Mouse (Mus musculus): ENCODE results near the gene Rrp9.

GRCm38 (mm10) chr9:106442680-106443079 is 33.1 kb upstream of the Rrp9 start:
- TF ChIP-seq POLR2A (IDR thresholded peaks at IDR 0.05; ENCODE audit: control insufficient read depth in 1 of 2, insufficient read depth in 1 of 2, low read depth in 1 of 2, low read length in 2 of 2, poor library complexity in 1 of 2): no peak
- TF ChIP-seq CHD1 (IDR thresholded peaks at IDR 0.05; ENCODE audit: low read depth, low read length): no peak
- no peak for TF ChIP-seq GATA1 (IDR thresholded peaks at IDR 0.05; ENCODE audit: low read depth, low read length)
- TF ChIP-seq CHD2 (IDR thresholded peaks at IDR 0.05; ENCODE audit: low read length): no peak
- TF ChIP-seq EP300 (IDR thresholded peaks at IDR 0.05; ENCODE audit: low read depth in 1 of 2, low read length in 2 of 2): no peak
- TF ChIP-seq MYC (IDR thresholded peaks at IDR 0.05; ENCODE audit: low read depth, low read length): no peak
- no peak; a peak in 1 of 6 replicates for TF ChIP-seq CTCF (IDR thresholded peaks at IDR 0.05 in 2 of 3, conservative IDR thresholded peaks at IDR 0.05 in 1 of 3; ENCODE audit: control insufficient read depth in 1 of 3, insufficient read depth in 1 of 3, low read depth in 2 of 3, low read length in 3 of 3, poor library complexity in 1 of 3, severe bottlenecking in 1 of 3)
- TF ChIP-seq HCFC1 (IDR thresholded peaks at IDR 0.05; ENCODE audit: low read depth, low read length): no peak
- TF ChIP-seq MYB (IDR thresholded peaks at IDR 0.05; ENCODE audit: low read depth, low read length): no peak
- TF ChIP-seq MEF2A (IDR thresholded peaks at IDR 0.05; ENCODE audit: extremely low read depth, insufficient replicate concordance, low read depth, low read length, poor library complexity, severe bottlenecking): no peak
- no peak for TF ChIP-seq USF2 (IDR thresholded peaks at IDR 0.05; ENCODE audit: borderline replicate concordance in 1 of 2, insufficient read depth in 1 of 2, low read depth in 1 of 2, low read length in 2 of 2)
- no peak for TF ChIP-seq MAX (IDR thresholded peaks at IDR 0.05; ENCODE audit: low read length)
- no peak for TF ChIP-seq KAT2A (conservative IDR thresholded peaks at IDR 0.05; ENCODE audit: low read depth, low read length)
- no peak for TF ChIP-seq E2F4 (IDR thresholded peaks at IDR 0.05; ENCODE audit: borderline replicate concordance, low read depth, low read length)
